Mouse (Mus musculus) heart, embryonic 11.5 days (tissue): ENCODE data around the gene Haao. TPM values are rescaled to one million over a fixed set of nuclear protein-coding genes. Genes with fewer than 3 reads are reported as not detected.

Source experiments
- ATAC-seq: fragments of 200-750 bp; cut with Nextera tagmentation; replicated peaks from 2 replicates; pipeline ENCODE4 v1.8.0; 2017; ENCODE audit warnings: moderate library complexity; ENCODE audit not compliant: insufficient number of reproducible peaks, low FRiP score, low TSS enrichment
- H3K27ac ChIP-seq: fragments of 300-500 bp; sonication (generic); 2 replicates; pipeline ENCODE4 v1.5.1; 2014; ENCODE audit warnings: mild to moderate bottlenecking, low read depth, low read length
- H3K27me3 ChIP-seq: fragments of 300-500 bp; sonication (generic); 2 replicates; pipeline ENCODE4 v1.6.1; 2014; ENCODE audit warnings: mild to moderate bottlenecking, low read length, mixed read lengths; ENCODE audit not compliant: control insufficient read depth, insufficient read depth
- H3K36me3 ChIP-seq: fragments of 300-500 bp; sonication (generic); 2 replicates; pipeline ENCODE4 v1.6.1; 2014; ENCODE audit warnings: mild to moderate bottlenecking, low read length, moderate library complexity, mixed read lengths; ENCODE audit not compliant: control insufficient read depth, insufficient read depth
- H3K4me1 ChIP-seq: fragments of 300-500 bp; sonication (generic); 2 replicates; pipeline ENCODE4 v1.6.1; 2014; ENCODE audit warnings: low read length; ENCODE audit not compliant: control insufficient read depth, insufficient read depth
- H3K4me2 ChIP-seq: fragments of 300-500 bp; sonication (generic); 2 replicates; pipeline ENCODE4 v1.6.1; 2014; ENCODE audit warnings: mild to moderate bottlenecking, moderate library complexity
- H3K4me3 ChIP-seq: fragments of 300-500 bp; sonication (generic); 2 replicates; pipeline ENCODE4 v1.5.1; 2014; ENCODE audit warnings: low read depth, low read length
- H3K9ac ChIP-seq: fragments of 300-500 bp; sonication (generic); 2 replicates; pipeline ENCODE4 v1.6.1; 2014; ENCODE audit warnings: mild to moderate bottlenecking, low read depth, low read length, moderate library complexity
- H3K9me3 ChIP-seq: fragments of 300-500 bp; sonication (generic); replicated peaks from 2 replicates; pipeline ENCODE4 v1.6.1; 2016; ENCODE audit warnings: low read length; ENCODE audit not compliant: control insufficient read depth
- WGBS: fragments of 180-500 bp; shearing (Covaris S2); extraction: QIAGEN DNeasy Blood & Tissue Kit; methylation state at CpG from one replicate; pipeline ENCODE4 v1.1.7; 2014; ENCODE audit not compliant: insufficient replicate concordance; 5-methylcytosine and 5-hydroxymethylcytosine counted together
- polyA plus RNA-seq: library from polyadenylated mRNA; unstranded; fragments of >200 nt; fragmentation: Nextera tagmentation; extraction: Ambion mirVana; gene quantifications from 2 replicates; pipeline ENCODE4 v1.2.1, GENCODE M21; 2014

Gene Haao
- polyA plus RNA-seq, 1 experiment from 2014 or later: 0.21 TPM

GRCm38 (mm10) chr17:83887241-83887640 is 39.5 kb upstream of the Haao start:
- Histone ChIP-seq H3K27me3 (no peaks in the 10 kb centered on the region), H3K4me1 (no peaks in the 10 kb centered on the region), H3K4me3 (no peak overlapping the region), H3K27ac (no peak overlapping the region), H3K9me3 (no peaks in the 10 kb centered on the region), H3K4me2 (no peak overlapping the region), H3K36me3 (no peaks in the 10 kb centered on the region), H3K9ac (no peak overlapping the region)
- 80% methylated on average over 5 of the region's 5 CpGs for WGBS
- ATAC-seq: no peak

- 86% methylated on average over 3 of the region's 3 CpGs for WGBS
- no peak for ATAC-seq
These were observed 38.6 kb upstream of the Haao start for GRCm38 (mm10) chr17:83886395-83886794.

GRCm38 (mm10) chr17:83885750-83886149 is 38.0 kb upstream of the Haao start:
- WGBS: 85% methylated on average over 5 of the region's 5 CpGs
- no peaks in the 10 kb centered on the region for H3K36me3 ChIP-seq
- H3K9me3 ChIP-seq: no peaks in the 10 kb centered on the region
- no peak overlapping the region for H3K4me2 ChIP-seq
- no peaks in the 10 kb centered on the region for H3K4me1 ChIP-seq
- no peaks in the 10 kb centered on the region for H3K27me3 ChIP-seq
- H3K9ac ChIP-seq: no peak overlapping the region
- H3K27ac ChIP-seq: no peak overlapping the region
- H3K4me3 ChIP-seq: no peak overlapping the region
- no peak for ATAC-seq

More at GRCm38 (mm10) chr17:83886395-83886794, 38.6 kb upstream of the Haao start:
- Histone ChIP-seq H3K36me3 (no peaks in the 10 kb centered on the region), H3K27me3 (no peaks in the 10 kb centered on the region), H3K9ac (no peak overlapping the region), H3K4me3 (no peak overlapping the region), H3K27ac (no peak overlapping the region), H3K9me3 (no peaks in the 10 kb centered on the region), H3K4me1 (no peaks in the 10 kb centered on the region), H3K4me2 (no peak overlapping the region)

DNA sequence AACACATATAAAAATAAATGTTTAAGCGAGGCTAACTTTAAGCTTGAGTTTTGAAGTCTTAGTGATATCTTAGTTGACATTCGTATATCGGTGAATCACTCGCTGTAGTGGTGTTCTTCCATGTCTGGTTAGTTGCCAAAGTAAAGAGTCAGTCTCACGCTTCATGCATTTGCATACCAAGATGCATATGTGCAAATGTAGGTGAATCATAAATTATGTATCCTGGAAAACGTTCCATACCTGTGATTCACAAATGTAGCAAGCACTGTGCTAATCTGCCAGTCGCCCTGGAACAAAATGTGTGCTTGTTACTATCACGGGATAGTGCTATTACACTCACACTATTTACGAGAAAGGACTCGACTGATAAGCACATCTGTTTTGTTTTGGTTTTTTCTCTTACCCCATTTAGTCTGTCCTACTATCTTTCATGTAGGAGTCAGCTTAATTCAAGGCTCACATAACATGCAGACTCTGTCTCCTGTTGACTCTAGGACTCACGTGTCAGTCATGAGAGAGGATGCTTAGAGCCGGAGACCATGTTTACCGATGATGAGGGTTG is 37.3 kb upstream of the Haao start:
- Histone ChIP-seq H3K36me3 (no peaks in the 10 kb centered on the region), H3K4me2 (no peak overlapping the region), H3K4me3 (no peak overlapping the region), H3K4me1 (no peaks in the 10 kb centered on the region), H3K27me3 (no peaks in the 10 kb centered on the region), H3K27ac (no peak overlapping the region), H3K9ac (no peak overlapping the region), H3K9me3 (no peaks in the 10 kb centered on the region)
- ATAC-seq: no peak
- 76% methylated on average over 13 of the region's 13 CpGs for WGBS

DNA sequence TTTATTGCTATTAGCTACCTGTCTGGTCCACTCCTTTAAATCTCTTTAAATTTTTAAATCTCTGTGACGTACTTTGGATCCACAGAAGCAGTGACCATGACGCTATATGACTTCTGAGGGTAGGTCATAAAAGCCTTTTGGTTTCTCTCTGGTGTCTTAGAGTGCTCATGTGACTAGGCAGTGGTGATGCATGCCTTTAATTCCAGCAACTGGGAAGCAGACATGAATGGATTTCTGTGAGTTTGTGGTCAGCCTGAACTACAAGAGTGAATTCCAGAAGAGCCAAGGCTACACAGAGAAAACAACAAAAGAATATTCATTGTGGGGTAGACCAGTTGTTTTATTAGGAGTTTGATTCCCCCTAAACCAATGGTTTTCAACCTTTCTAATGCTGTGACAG is 35.0 kb upstream of the Haao start:
- Histone ChIP-seq H3K4me1 (no peaks in the 10 kb centered on the region), H3K4me2 (no peak overlapping the region), H3K27me3 (no peaks in the 10 kb centered on the region), H3K27ac (no peak overlapping the region), H3K9ac (no peak overlapping the region), H3K36me3 (no peaks in the 10 kb centered on the region), H3K4me3 (no peak overlapping the region), H3K9me3 (no peaks in the 10 kb centered on the region)
- no peak for ATAC-seq
- WGBS: 91% methylated on average over 2 of the region's 2 CpGs

DNA sequence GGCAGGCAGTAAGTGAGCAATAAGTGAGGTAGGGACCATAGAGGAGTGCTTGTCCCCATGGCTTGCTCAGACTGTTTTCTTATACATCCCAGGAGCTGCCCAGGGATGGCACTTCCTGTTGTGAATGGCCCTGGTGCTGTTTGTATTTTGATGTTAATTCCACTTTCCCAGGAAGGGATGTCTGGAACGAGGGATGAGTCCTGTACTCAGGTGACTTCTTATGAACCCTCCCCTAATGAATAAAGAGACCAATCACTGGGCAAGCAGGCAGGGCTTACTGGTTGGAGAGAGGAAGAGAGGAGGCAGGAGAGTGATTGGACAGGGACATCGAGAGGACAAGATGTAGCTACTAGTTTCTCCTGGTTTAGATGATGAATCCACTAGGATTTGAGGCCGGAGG is 33.3 kb upstream of the Haao start:
- Histone ChIP-seq H3K9me3 (no peaks in the 10 kb centered on the region; the same call in 1 of the 2 replicates), H3K4me3 (no peak overlapping the region), H3K27ac (no peak overlapping the region), H3K4me1 (no peaks in the 10 kb centered on the region), H3K4me2 (no peak overlapping the region), H3K36me3 (no peaks in the 10 kb centered on the region), H3K27me3 (no peaks in the 10 kb centered on the region), H3K9ac (no peak overlapping the region)
- ATAC-seq: no peak
- WGBS: 71% methylated on average over 3 of the region's 3 CpGs

GRCm38 (mm10) chr17:83880174-83880710 is 32.5 kb upstream of the Haao start:
- Histone ChIP-seq H3K9me3 (no peaks in the 10 kb centered on the region; the same call in 1 of the 2 replicates), H3K36me3 (no peaks in the 10 kb centered on the region), H3K4me3 (no peak overlapping the region), H3K27ac (no peak overlapping the region), H3K4me1 (no peaks in the 10 kb centered on the region), H3K9ac (no peak overlapping the region), H3K4me2 (no peak overlapping the region), H3K27me3 (no peaks in the 10 kb centered on the region)
- no peak for ATAC-seq
- 66% methylated on average over 9 of the region's 9 CpGs for WGBS

GRCm38 (mm10) chr17:83879631-83880030 is 31.9 kb upstream of the Haao start:
- no peak overlapping the region for H3K9ac ChIP-seq
- no peak overlapping the region for H3K4me2 ChIP-seq
- ATAC-seq: no peak
- H3K27ac ChIP-seq: no peak overlapping the region
- H3K9me3 ChIP-seq: no peaks in the 10 kb centered on the region; the same call in 1 of the 2 replicates
- H3K27me3 ChIP-seq: no peaks in the 10 kb centered on the region
- H3K36me3 ChIP-seq: no peaks in the 10 kb centered on the region
- H3K4me1 ChIP-seq: no peaks in the 10 kb centered on the region
- WGBS: 91% methylated on average over 6 of the region's 6 CpGs
- H3K4me3 ChIP-seq: no peak overlapping the region

DNA sequence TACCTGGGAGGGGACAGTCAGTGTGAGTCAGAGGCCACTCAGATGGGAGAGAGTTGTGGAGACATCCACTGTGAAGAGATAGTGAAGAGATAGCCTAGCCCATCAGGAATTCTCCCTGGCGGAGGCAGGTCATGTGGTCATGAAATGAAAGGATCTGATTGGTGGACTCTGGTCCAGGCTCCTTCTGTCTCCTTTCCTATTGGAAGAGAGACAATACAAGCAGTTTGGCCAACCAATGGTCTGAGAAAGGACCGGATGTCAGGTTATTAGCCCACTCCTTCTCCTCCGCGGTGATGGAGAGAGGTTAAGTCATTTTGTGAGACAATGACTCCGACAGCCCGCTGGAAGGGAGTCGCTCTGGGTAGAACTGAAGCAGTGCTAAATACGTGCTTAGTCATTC is 26.8 kb upstream of the Haao start:
- Histone ChIP-seq H3K9me3 (no peaks in the 10 kb centered on the region; the same call in 1 of the 2 replicates), H3K27me3 (no peaks in the 10 kb centered on the region), H3K4me3 (no peak overlapping the region), H3K27ac (no peak overlapping the region), H3K4me1 (no peaks in the 10 kb centered on the region), H3K36me3 (no peaks in the 10 kb centered on the region), H3K9ac (no peak overlapping the region), H3K4me2 (no peak overlapping the region)
- WGBS: 66% methylated on average over 8 of the region's 8 CpGs
- ATAC-seq: no peak
